In genomic region chrX:73570871-73571270, GRCm38 (mm10) we compare ENCODE assay signal across 8 mouse cellular contexts.
DNase-seq lines count a peak whose midpoint lies in the region; ATAC-seq and TF ChIP-seq lines count a peak whose summit lies in the region.
"Had no signal": no experiment of that assay in that cellular context is flagged by ENCODE, and none has a peak within 500 bp of the region (broad histone marks: within the 10 kb centered on the region; RNA-seq: fewer than 3 reads in every experiment).

No protein-coding gene starts in this region.

- TF ChIP-seq POLR2A in ES-Bruce4 (IDR thresholded peaks at IDR 0.05; ENCODE audit: insufficient read depth, low read length), result no peak
- no peak for TF ChIP-seq POLR2A in cortical plate, adult 2 months (IDR thresholded peaks at IDR 0.05; ENCODE audit: extremely low read depth, insufficient read depth, low read length)

- H3K9me3 ChIP-seq in ES-Bruce4 (replicated peaks; ENCODE audit: control insufficient read depth, insufficient read depth, low read length, poor library complexity, severe bottlenecking), result no peaks in the 10 kb centered on the region
- no peaks in the 10 kb centered on the region for H3K9me3 ChIP-seq in midbrain, embryonic 11.5 days (ENCODE audit: control insufficient read depth, low read length)
- H3K9me3 ChIP-seq: limb, embryonic 15.5 days had no signal

- 26% methylated on average over 6 of the region's 6 CpGs for WGBS in midbrain, embryonic 11.5 days

- peak; percentile 16 for DNase-seq in WW6 (ENCODE audit: low read depth, low spot score)
- DNase-seq in layer of hippocampus, postnatal 36 days, result peak; percentile 36 to 59
- DNase-seq in midbrain, embryonic 11.5 days (ENCODE audit: low spot score, missing footprints), result peak; percentile 90
- peak; percentile 37 to 78 for DNase-seq in spleen, postnatal 10 days (ENCODE audit: low spot score in 2 of 2)

- peaks cover 3% of the 10 kb centered on the region for H3K4me1 ChIP-seq in ES-Bruce4 (ENCODE audit: control insufficient read depth, insufficient read depth, low read length)
- H3K4me1 ChIP-seq in cortical plate, adult 2 months (ENCODE audit: control insufficient read depth, insufficient read depth, low read length), result no peaks in the 10 kb centered on the region; the same call in 1 of the 2 replicates
- no peaks in the 10 kb centered on the region for H3K4me1 ChIP-seq in midbrain, embryonic 11.5 days (ENCODE audit: control insufficient read depth, insufficient read depth, low read length)
- H3K4me1 ChIP-seq: limb, embryonic 15.5 days had no signal

- TF ChIP-seq CTCF in ES-Bruce4 (IDR thresholded peaks at IDR 0.05; ENCODE audit: low read depth, low read length), result peak; percentile 55
- peak; percentile 60 for TF ChIP-seq CTCF in cortical plate, adult 2 months (IDR thresholded peaks at IDR 0.05; ENCODE audit: extremely low read depth, insufficient read depth, low read length)

- H3K4me3 ChIP-seq in ES-Bruce4 (ENCODE audit: low read depth, low read length), result no peak overlapping the region
- no peak overlapping the region for H3K4me3 ChIP-seq in cortical plate, adult 2 months (ENCODE audit: insufficient read depth, low read length)
- H3K4me3 ChIP-seq in midbrain, embryonic 11.5 days (ENCODE audit: low read depth, low read length), result no peak overlapping the region
- H3K4me3 ChIP-seq: limb, embryonic 15.5 days had no signal

- H3K36me3 ChIP-seq in ES-Bruce4 (ENCODE audit: control insufficient read depth, insufficient read depth, low read length, poor library complexity, severe bottlenecking), result no peaks in the 10 kb centered on the region
- no peaks in the 10 kb centered on the region for H3K36me3 ChIP-seq in midbrain, embryonic 11.5 days (ENCODE audit: control insufficient read depth, insufficient read depth, low read length)
- H3K36me3 ChIP-seq: limb, embryonic 15.5 days had no signal

- no peak overlapping the region for H3K4me2 ChIP-seq in midbrain, embryonic 11.5 days
- H3K4me2 ChIP-seq: limb, embryonic 15.5 days had no signal

- ATAC-seq in granulocyte monocyte progenitor cell, adult 5-6 weeks (replicated peaks; ENCODE audit: poor library complexity, severe bottlenecking), result peak; percentile 69
- ATAC-seq in midbrain, embryonic 11.5 days (ENCODE audit: low FRiP score), result no peak; the same call in 1 of the 2 replicates

- no peaks in the 10 kb centered on the region for H3K27me3 ChIP-seq in ES-Bruce4 (ENCODE audit: control insufficient read depth, insufficient read depth, low read length, poor library complexity, severe bottlenecking)
- H3K27me3 ChIP-seq in midbrain, embryonic 11.5 days (ENCODE audit: control insufficient read depth, insufficient read depth, low read length), result no peaks in the 10 kb centered on the region

- TF ChIP-seq EP300 in ES-Bruce4 (IDR thresholded peaks at IDR 0.05; ENCODE audit: insufficient read depth, low read depth, low read length), result no peak

- no peak overlapping the region for H3K9ac ChIP-seq in ES-Bruce4 (ENCODE audit: low read depth, poor library complexity, severe bottlenecking)
- H3K9ac ChIP-seq in midbrain, embryonic 11.5 days (ENCODE audit: low read length), result no peak overlapping the region
- H3K9ac ChIP-seq: limb, embryonic 15.5 days had no signal

- H3K27ac ChIP-seq in ES-Bruce4 (ENCODE audit: insufficient read depth, low read length), result no peak overlapping the region
- H3K27ac ChIP-seq in cortical plate, adult 2 months (ENCODE audit: insufficient read depth, low read length), result no peak overlapping the region
- no peak overlapping the region for H3K27ac ChIP-seq in midbrain, embryonic 11.5 days (ENCODE audit: low read depth, low read length)
- H3K27ac ChIP-seq: limb, embryonic 15.5 days had no signal

Comparison
In these comparisons a context has a peak if more than half of its experiments do, and no peak if none do; other contexts are left out.
1. DNase-seq: peak in every context shown above with its lines; median percentile 90 in midbrain, embryonic 11.5 days; 58 in spleen, postnatal 10 days; 48 in layer of hippocampus, postnatal 36 days; 16 in WW6.